Mouse (Mus musculus): ENCODE measurements at regions not wholly inside any gene's neighbourhood (a gene's known extent, or its start where the extent isn't known, plus 50 kb on each side); places are given as distances from the start of the nearest gene placed in this dataset.

DNA sequence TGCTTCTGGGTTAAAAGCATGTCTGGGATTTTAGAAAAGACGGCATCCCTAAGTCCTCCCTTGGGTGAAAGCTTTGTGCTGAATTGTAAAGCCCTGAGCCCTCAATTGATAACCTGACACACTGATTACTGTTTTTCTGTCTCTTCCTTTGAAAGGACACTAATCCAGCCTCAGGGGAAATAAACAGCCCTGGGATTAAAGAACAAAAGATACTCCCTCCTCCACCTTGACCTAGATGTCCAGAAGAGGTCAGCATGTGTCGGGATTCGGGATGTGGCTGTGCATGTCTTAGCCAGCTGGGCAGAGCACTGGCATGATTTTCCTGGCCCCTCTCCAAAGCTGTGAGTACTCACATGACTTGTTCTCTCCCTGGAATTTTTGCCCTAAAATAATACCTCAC lies 208.6 kb downstream of the Brinp2 start:
- in situ Hi-C loops (cut with MboI; ENCODE audit: low sequenced_read_pairs) = no loop called here

GRCm38 (mm10) chr1:158148035-158148434 lies 208.1 kb downstream of the Brinp2 start:
- in situ Hi-C loops (cut with MboI; ENCODE audit: low sequenced_read_pairs) = no loop called here

DNA sequence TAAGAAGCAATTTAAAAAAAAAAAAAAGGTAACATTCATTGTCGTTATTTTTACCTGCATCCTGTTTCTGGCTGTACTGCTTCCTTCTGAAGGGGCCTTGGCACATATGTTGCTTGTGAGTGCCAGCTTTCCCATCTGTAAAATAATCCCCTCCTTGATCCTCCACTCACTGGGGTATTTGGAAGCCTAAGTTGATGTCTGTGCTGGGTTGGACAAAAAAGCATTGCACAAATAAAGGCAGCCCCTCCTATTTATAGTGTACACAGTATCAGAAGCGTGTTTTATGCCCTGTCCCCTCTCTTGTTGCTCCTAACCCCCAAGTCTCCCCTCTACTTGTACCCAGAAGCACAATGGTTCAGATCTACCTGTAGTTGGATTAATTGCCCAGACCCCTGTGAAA lies 195.0 kb downstream of the Brinp2 start:
- in situ Hi-C loops (cut with MboI; ENCODE audit: low sequenced_read_pairs) = no loop called here

- in situ Hi-C loops (cut with MboI; ENCODE audit: low sequenced_read_pairs) = no loop called here
These were observed 194.6 kb downstream of the Brinp2 start for GRCm38 (mm10) chr1:158161533-158161932.

- in situ Hi-C loops (cut with MboI; ENCODE audit: low sequenced_read_pairs) = no loop called here
These were observed 192.7 kb downstream of the Brinp2 start for GRCm38 (mm10) chr1:158163411-158163810.

DNA sequence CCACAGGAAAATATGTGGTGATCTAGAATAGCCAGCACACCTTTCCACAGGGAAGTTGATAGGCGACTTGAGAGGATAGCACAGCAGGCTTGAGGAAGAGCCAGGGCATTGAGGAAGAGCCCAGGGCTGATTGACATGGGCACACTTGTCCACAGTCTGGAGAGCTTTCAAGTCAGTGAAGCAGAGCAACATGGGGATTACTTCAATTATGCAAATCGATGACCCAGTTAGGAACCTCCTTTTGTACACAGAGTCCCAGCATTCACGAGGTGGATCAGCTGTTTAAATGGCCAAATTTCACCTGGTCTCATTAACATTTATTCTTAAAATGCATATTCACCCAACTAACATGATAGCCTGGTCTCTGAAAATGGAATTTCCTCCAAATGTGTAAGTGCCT lies 186.1 kb downstream of the Brinp2 start:
- in situ Hi-C loops (cut with MboI; ENCODE audit: low sequenced_read_pairs) = no loop called here

DNA sequence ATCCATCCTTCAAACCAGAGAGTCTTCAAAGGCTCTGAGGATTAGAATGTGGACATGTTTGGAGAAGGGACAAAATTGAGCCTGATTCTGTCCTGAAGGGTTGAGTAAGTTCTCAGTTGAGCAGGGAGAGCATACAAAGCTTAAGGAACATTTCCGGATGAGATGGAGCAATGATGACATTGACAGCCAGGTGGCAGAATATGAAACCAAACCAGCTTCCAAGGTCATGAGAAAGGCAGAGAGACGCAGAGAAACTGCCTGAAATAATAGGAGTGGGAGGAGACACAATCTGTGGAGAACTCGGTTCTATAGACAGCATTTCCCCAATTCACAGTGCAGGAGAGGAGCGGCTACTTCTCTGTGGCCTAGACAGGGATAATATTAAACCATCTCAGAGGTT lies 176.0 kb downstream of the Brinp2 start:
- in situ Hi-C loops (cut with MboI; ENCODE audit: low sequenced_read_pairs) = no loop called here

- in situ Hi-C loops (cut with MboI; ENCODE audit: low sequenced_read_pairs) = no loop called here
These were observed 174.8 kb downstream of the Brinp2 start for GRCm38 (mm10) chr1:158181296-158181695.

DNA sequence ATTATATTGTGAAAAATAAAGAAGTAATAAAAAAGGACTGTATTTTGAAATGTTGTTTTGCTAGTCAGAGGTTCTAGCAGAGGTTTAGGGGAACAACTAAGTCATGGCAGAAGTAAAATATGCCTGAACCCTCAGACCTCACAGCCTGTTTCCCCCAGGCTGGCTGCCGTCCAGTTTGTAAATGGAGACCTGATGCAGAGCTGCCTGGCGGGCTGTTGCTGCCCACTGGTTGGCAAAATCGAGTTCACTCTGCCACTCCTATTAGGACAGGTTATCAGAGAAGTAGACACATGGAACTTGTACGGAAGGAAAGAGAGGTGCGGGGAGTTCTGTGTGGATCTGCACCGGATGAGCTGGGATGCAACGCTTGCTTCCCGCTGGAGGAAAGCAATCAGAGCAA lies 168.5 kb downstream of the Brinp2 start:
- in situ Hi-C loops (cut with MboI; ENCODE audit: low sequenced_read_pairs) = no loop called here

DNA sequence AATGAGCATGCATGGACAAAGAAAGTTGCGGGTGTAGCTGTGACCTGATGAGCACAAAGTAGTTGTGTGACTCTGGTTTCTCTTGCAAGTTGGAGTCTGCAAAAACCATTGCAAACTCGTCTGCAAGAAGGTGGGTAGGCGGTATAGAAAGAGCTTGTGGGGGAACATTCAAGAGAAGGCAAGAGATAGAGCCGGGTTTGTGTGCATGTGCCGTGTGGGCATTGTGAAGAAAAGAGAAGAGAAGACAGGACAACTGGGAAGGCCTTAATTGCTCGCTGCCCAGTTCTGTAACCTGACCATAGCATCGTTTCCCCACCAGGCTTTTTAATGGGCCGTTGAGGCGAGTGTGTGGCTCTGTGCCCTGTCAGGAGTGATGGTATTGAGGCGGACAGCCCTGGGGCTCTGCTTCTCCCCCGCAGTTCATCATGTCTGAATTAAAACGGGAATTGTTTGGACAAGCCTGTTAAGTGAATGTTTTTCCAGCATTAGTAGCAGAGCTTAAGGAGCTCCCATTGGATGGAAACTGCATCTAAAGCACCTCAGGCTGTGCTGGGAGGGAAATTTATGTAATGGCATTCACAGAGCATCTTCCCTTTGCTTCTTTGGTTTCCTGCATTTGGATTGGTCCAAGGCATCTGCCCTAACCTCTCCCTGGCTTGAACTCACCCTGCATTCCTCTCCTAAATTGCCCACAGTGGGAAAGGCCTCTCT lies 163.1 kb downstream of the Brinp2 start:
- in situ Hi-C loops (cut with MboI; ENCODE audit: low sequenced_read_pairs) = no loop called here

DNA sequence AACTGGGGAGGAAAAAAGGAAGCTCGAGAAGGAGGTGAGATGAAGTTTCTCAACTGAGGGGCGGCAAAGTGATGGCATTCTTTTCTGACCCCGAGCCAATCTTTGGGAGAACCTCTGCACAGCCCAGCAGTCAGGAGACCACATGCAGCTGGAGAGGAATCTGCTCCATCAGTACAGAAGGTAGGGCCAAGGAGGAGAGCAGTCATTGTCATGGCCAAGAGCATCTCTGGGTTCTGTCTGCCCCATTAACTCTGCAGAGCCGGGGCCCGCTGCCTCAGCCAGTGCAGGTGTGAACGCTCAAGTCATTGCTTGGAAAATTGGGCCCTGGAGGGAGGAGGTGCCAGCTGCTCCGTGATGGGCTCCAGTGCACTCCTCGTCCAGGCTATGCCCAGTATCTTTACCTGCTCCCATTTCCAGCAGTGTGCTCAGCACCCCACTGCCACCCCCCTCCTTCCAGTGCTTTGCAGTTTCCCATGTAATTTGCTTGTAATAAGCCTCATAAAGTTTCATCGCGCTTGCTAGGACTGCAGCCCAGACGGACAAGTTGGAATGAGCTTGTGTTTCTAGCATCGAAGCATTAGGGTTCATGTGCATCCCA lies 162.1 kb downstream of the Brinp2 start:
- in situ Hi-C loops (cut with MboI; ENCODE audit: low sequenced_read_pairs) = no loop called here

Data from CH12F3 (cell line).